Mouse (Mus musculus): ENCODE data around the gene Jarid2.

- no peak for TF ChIP-seq CTCF (IDR thresholded peaks at IDR 0.05; ENCODE audit: control insufficient read depth, insufficient read depth, insufficient replicate concordance, low read depth, low read length)
- no peak for TF ChIP-seq POLR2A (IDR thresholded peaks at IDR 0.05; ENCODE audit: control insufficient read depth, low read depth, low read length)
These were observed 173.0 kb downstream of the Jarid2 start for GRCm38 (mm10) chr13:44902299-44902698.

Data from testis, adult 2 months (tissue).